Mouse (Mus musculus) mouse embryonic stem cell (cell line): ENCODE data around the gene Nid1.
"Not testable (repeated sequence)": the region's sequence is repeated elsewhere in the genome, so short reads cannot be mapped to it uniquely, and the experiment has no call there.

Experiments
- in situ Hi-C, 2 experiments: fragments of 300-500 bp; cut with MboI; formaldehyde crosslinking; loops; 1 replicate in 1 of 2; 3 replicates in 1 of 2; pipeline ENCODE4 v1.14.3; 2019 to 2020; ENCODE audit warnings: low sequenced_read_pairs in 2 of 2, low pct_unique_long_range_greater_than_20kb in 1 of 2, mixed read lengths in 1 of 2; ENCODE audit not compliant: unreplicated experiment in 1 of 2

Gene Nid1

GRCm38 (mm10) chr13:13446711-13447443 lies 9.5 kb downstream of the Nid1 start:
- in situ Hi-C loops, result not testable (repeated sequence)

DNA sequence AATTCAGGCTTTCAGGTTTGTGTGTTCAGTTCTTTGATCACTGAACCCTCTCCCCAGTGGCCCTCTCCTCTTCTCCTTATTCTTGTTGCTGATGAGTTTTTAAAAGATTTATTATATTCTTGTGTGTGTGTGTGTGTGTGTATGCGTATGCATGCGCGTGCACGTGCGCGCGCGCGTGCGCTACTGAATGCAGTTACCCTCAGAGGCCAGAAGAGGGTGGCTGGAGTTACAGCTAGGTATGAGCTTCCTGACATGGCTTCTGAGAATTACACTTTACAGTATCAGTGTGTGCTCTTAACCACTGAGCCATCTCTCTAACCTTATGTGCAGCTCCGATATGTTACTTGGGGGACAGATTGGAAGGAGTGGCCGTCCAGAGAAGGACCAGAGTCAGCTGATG lies 12.6 kb downstream of the Nid1 start:
- in situ Hi-C loops, result not testable (repeated sequence)

GRCm38 (mm10) chr13:13450931-13451330 lies 13.6 kb downstream of the Nid1 start:
- in situ Hi-C loops, result not testable (repeated sequence)

DNA sequence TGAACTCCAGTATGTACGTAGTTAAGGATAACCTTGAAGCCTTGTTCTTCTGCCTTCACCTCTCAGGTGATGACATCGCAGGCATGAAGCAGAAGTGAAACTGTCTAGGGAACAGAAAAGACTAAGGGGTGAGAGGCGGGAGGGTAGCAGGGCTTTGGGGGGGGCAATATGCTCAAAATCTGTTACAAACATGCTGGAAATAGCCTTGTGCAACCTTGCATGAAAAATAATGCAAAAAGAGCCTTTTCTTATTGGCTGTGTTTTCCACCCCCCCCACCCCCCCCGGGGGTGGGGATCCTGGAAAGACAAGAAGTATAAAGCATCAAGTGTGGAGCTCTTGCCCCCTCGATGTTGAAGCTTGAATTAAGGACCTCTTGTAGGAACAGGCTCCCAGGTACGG lies 16.0 kb downstream of the Nid1 start:
- in situ Hi-C loops, result not testable (repeated sequence)

- in situ Hi-C loops, result not testable (repeated sequence)
Observed at GRCm38 (mm10) chr13:13454249-13454648, 16.9 kb downstream of the Nid1 start.

GRCm38 (mm10) chr13:13455632-13456492 lies 18.5 kb downstream of the Nid1 start:
- in situ Hi-C loops, result not testable (repeated sequence)

- in situ Hi-C loops, result no loop called here
Observed at GRCm38 (mm10) chr13:13458138-13458737, 20.9 kb downstream of the Nid1 start.

GRCm38 (mm10) chr13:13460521-13461138 lies 23.3 kb downstream of the Nid1 start:
- in situ Hi-C loops, result no loop called here

GRCm38 (mm10) chr13:13461446-13462192 lies 24.3 kb downstream of the Nid1 start:
- in situ Hi-C loops, result no loop called here

DNA sequence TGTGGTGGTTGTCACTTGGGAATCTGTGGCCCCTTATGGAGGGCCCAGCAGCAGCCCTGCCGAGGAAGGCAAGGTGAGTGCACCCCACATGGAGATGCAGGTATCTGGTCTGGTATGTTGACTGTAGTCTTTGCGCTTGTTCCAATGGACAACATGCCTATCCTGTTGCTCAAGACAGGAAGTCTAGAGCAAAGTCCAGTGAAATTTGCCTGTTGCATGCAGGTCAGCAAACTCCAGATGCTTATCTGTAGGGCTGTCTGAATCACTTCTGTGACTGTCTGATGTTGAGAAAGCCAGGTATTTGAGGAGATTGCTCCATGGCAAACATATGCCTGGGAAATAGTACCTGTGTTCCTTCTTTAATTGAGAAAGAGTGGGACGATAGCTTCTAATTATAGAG lies 26.6 kb downstream of the Nid1 start:
- in situ Hi-C loops, result no loop called here

GRCm38 (mm10) chr13:13467249-13467648 lies 29.9 kb downstream of the Nid1 start:
- in situ Hi-C loops, result not testable (repeated sequence)

GRCm38 (mm10) chr13:13468513-13468912 lies 31.2 kb downstream of the Nid1 start:
- in situ Hi-C loops, result no loop called here

DNA sequence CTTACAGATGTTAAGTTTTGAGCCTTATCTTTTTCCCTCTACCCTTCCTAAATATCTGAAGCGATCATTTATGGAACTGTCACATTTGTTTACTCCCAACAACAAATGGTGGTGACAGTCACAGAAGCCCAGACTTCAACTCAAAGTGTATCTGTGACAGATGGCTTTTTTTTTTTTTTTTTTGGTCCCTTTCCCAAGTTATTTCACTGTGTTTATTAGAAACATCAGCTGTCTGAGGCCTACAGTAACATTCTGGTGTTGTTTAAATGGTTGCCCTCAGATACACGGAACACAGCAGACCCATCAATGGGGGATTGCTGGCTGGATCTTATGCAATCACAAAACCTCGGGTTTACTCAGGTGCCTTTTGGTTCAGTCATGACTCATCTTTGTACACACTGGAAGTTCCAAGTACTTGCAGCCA lies 34.0 kb downstream of the Nid1 start:
- in situ Hi-C loops, result no loop called here

DNA sequence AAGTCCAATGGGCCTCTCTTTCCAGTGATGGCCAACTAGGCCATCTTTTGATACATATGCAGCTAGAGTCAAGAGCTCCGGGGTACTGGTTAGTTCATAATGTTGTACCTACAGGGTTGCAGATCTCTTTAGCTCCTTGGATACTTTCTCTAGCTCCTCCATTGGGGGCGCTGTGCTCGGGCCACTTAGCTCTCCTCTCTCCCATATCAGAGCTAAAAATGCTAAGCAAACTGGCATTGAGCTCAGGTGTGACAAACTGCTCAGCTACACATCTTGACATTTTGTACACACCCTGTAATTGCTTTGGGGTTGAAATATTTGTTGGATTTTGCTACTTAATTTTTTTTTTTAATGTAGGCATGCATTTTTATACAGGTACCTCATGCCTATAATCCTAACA lies 37.1 kb downstream of the Nid1 start:
- in situ Hi-C loops, result not testable (repeated sequence)

- in situ Hi-C loops, result no loop called here
Observed at GRCm38 (mm10) chr13:13474991-13475390, 37.6 kb downstream of the Nid1 start.

DNA sequence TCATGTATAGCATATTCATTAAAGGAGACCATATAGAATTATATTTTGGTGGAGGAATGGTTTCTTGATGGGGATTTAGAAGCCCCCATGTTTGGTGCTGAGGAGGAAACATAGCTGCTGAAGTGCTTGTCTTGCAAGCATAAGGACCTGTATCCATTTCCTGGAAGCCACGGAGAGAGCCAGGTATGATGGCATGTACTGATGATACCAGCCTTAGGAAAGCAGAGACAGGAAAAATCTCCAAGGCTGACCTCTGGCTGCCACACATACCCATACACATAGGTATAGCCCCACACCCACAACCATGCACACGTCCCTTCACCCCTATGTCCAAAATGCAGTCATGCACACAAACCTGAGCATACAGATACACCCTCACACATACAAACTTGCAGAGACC lies 39.2 kb downstream of the Nid1 start:
- in situ Hi-C loops, result no loop called here

DNA sequence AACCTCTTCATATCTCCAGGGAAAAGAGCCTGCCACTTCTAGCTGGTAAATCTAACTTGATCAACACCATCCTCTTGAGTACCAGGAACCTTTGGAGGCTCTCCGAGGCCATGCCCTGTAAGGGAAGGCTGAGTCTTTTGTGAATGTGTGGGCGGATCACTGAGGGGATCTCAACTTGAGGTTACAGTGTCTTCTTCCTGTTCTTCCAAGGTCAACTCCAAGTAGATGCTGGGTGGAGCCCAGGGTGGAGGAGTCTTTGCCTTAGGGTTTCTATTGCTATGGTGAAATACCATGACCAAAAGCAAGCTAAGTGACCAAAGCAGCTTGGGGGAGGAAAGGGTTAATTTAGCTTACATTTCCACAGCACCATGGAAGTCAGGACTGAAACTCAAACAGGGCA lies 39.7 kb downstream of the Nid1 start:
- in situ Hi-C loops, result no loop called here

DNA sequence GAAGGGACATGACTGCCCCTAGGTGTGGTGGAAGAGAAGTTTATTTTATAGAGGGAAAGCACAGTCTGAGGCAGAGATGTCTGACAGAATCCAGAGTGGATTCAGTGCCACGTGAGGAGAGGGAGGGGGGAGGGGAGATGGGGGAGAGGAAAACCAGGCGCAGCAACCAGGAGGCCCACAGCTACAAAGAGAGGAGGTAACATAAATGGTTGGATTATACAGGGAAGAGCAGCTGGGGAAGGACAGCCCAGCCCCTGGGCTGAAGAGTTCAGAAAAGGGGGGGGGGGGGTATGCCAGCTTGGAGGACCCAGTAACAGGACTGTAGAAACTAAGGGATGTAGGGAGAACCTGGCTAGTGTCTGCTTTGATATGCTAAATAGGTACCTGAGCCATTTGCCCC lies 42.6 kb downstream of the Nid1 start:
- in situ Hi-C loops, result no loop called here
